Mouse (Mus musculus): Measurements from ENCODE around the gene Igf2bp3.

The Igf2bp3 gene

GRCm38 (mm10) chr6:49077894-49078293, 136.9 kb downstream of the Igf2bp3 start:
- in situ Hi-C loops (cut with MboI) = no loop called here

DNA sequence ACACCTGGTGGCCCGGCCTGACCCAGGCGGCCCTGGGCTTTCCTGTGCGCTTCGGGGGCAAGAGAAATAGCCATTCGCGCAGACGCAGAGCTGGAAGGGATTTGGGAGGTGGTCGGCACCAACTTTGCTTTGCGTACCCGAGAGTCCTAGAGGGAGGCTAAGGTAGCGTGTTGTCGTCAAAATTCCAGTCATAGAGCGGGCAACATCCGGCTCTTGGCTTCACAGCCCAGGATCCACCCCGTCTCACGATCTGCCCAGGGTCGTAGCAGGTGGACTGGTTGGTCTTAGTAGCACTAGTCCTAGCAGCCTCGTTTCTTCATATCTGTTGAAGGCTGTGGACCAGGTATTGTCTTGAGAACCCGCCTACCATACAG, 140.7 kb downstream of the Igf2bp3 start:
- in situ Hi-C loops (cut with MboI) = no loop called here

DNA sequence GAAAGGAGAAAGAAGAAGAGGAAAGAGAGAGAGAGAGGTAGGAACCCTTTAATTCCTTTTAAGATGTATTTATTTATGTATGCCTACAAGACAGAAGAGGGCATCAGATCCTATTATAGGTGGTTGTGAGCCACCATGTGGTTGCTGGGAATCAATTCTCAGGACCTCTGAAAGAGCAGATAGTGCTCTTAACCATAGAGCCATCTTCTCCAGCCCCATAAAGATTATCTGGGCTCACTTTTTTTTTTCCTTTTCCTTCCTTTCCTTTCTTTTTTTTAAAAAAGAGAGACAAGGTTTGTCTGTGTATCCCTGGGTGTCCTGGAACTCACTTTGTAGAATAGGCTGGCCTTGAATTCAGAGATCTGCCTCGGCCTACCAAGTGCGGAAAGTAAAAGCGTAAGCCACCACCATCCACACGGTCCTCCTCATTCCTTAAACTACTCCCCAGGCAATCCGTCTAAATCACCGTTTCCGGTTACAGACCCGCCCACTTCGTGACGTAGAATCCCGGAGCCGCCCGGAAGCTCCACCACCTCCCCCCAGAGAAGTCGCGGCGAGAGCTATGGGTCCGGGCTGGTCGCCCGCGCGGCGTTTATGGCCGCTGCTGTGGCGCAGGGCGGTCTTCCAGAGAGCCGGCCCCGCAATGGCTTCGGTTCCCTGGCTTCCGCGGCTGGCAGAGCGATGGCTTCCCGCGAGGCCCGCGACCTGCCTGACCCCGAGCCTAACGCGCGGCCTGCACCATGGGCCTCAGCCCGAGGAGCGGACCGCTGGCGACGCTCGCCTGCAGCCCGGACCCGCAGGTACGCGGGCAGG, 141.2 kb downstream of the Igf2bp3 start, which contains the start of gene Malsu1:
Malsu1 (plus strand) TSS at position 492 of the 813 bp plus-strand sequence.
- in situ Hi-C loops (cut with MboI) = no loop called here

DNA sequence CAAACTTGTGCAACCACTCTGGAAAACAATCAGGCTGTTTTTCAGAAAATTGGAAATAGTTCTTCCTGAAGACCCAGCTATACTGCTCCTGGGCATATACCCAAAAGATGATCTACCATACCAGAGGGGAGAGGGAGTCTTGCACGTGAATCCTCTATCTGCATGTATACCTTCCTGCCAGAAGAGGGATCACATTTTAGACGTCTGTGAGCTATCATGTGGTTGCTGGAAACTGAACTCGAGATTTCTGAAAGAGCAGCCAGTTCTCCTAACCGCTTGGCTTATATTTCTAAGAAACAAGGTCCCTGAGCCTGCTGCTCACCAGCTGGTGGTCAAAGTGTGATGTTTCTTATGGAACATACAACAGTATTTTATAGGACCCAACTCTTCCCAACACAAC, 146.4 kb downstream of the Igf2bp3 start:
- in situ Hi-C loops (cut with MboI) = no loop called here

- in situ Hi-C loops (cut with MboI) = loop anchor here (10.0 kb wide), 1 partner anchor 337 kb away; the partner anchor contains the start of gene Stk31
Observed at GRCm38 (mm10) chr6:49057053-49058021, 157.4 kb downstream of the Igf2bp3 start.

DNA sequence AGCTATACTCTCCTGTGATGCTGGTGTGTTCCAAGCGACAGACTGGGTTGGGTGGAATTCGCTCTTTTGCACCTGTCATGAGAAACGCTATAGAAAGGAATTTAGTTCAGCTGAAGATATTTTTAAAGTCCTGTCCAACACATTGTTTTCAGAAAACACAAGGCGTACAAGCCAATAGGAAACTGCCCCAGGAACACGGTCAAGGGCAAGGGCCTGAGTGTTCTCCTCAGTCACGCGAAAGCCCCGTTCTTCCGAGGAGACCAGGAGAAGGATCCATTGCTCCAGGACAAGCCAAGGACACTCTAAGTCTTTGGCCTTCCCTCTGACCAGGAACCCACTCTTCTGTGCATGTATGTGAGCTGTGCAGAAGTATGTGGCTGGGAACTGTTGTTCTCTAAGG, 158.7 kb downstream of the Igf2bp3 start:
- in situ Hi-C loops (cut with MboI) = loop anchor here (10.0 kb wide), 1 partner anchor 339 kb away; the partner anchor contains the start of gene Stk31

DNA sequence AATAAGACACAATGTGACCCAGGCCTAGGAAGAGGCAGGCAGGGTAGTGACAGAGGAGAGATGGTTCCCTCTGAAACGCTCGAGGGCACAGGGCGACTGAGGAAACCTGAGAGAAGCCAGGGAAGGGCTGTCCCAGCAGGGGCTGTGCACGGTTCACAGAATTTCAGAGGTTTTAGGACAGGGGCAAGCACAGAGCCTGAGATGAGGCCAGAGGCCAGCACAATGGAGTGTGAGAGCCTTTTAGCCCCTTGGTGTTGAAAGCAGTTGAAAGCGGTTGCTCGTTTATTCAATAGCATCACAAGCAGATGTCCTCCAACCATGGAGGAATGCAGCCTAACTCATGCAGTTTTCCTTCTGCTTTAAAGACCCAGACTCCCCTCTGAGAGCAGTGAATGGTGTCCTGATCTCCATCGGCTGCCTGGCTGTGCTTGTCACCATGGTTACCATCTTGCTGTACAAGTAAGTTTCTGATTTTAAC, 159.5 kb downstream of the Igf2bp3 start:
- in situ Hi-C loops (cut with MboI) = loop anchor here (10.0 kb wide), 1 partner anchor 340 kb away; the partner anchor contains the start of gene Stk31

GRCm38 (mm10) chr6:49052191-49052590, 162.6 kb downstream of the Igf2bp3 start:
- in situ Hi-C loops (cut with MboI) = loop anchor here (10.0 kb wide), 1 partner anchor 343 kb away; the partner anchor contains the start of gene Stk31

GRCm38 (mm10) chr6:49050677-49051410, 163.9 kb downstream of the Igf2bp3 start:
- in situ Hi-C loops (cut with MboI) = loop anchor here (10.0 kb wide), 1 partner anchor 344 kb away; the partner anchor contains the start of gene Stk31

DNA sequence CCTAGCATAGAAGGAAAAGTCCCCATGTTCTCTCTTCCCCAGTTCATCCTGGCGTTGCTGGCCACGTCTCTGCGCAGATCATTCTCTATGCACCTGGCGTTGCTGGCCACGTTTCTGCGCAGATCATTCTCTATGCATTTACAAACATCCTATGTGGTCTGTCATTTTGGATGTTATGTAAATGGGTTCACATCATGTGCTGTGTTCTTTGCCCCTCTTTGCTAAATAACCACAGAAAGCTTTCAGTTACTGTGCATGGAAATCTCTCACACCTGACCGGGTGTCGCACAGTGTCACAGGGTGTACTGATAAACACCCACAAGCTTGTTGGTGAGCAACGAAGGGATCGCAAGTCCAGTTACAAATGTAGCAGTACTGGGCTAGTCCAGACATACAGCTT, 166.4 kb downstream of the Igf2bp3 start:
- in situ Hi-C loops (cut with MboI) = no loop called here

GRCm38 (mm10) chr6:49047848-49048247, 166.9 kb downstream of the Igf2bp3 start:
- in situ Hi-C loops (cut with MboI) = no loop called here

- in situ Hi-C loops (cut with MboI) = no loop called here
Observed at GRCm38 (mm10) chr6:49046976-49047375, 167.8 kb downstream of the Igf2bp3 start.

DNA sequence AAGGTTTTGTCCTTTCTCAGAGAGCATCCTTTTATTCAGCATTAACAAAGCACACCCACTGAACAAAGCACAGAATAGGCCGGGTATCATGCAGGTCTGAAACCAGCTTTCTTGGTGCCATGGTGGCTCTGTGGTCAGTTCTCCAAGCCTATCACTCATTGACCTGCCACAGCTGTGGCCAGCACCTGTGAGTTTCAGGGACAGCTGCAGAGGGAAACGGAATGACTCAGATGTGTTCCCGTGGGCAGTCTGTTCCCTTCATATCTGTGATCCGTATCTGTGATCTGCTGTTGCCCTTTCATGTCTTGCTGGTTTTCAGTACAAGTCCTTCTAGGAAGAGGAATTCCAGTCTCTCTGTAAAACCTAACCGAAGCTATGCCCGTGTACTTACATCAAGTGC, 168.3 kb downstream of the Igf2bp3 start:
- in situ Hi-C loops (cut with MboI) = no loop called here

GRCm38 (mm10) chr6:49039470-49040180, 175.1 kb downstream of the Igf2bp3 start:
- in situ Hi-C loops (cut with MboI) = no loop called here

- in situ Hi-C loops (cut with MboI) = no loop called here
Observed at GRCm38 (mm10) chr6:49037268-49037662, 177.5 kb downstream of the Igf2bp3 start.

- in situ Hi-C loops (cut with MboI) = no loop called here
Observed at GRCm38 (mm10) chr6:49036275-49037267, 178.2 kb downstream of the Igf2bp3 start, which contains the start of gene Gpnmb. Gene Gpnmb, plus strand, starts transcription at chr6:49036546.
